Mouse (Mus musculus) liver, embryonic 18 days (tissue): ENCODE data around the gene Slc6a9. TPM values are rescaled to one million over a fixed set of nuclear protein-coding genes. Genes with fewer than 3 reads are reported as not detected.

Experiments
- polyA plus RNA-seq: library from polyadenylated mRNA; depleted of rRNA; stranded (reverse); fragments of >200 nt; gene quantifications from 2 replicates; pipeline ENCODE4 v1.2.3, GENCODE M21; 2012; rRNA removed

The Slc6a9 gene
- polyA plus RNA-seq: 19.6 and 22.8 TPM in 2 replicates

DNA sequence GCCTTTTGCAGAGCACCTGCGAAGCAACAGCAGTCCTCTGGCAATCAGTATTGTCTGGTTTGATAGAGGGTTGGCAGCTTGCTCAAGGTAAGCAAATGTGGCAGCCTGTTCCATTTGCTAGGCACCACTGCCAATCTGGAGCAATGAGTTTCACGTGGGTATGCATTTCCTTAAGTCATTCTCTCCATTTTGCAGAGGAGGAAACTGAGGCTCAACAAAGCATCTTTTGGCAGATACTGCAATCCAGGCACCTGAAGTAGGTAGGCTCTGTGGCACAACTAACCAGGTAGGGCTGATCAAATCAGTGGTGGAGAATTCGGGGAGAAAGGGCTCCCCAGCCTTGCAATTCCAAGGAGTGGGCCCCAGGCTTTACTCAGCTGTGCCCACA lies at the start of gene Slc6a9:
Gene Slc6a9, plus strand, starts transcription at position 50 of the 388 bp plus-strand sequence.

DNA sequence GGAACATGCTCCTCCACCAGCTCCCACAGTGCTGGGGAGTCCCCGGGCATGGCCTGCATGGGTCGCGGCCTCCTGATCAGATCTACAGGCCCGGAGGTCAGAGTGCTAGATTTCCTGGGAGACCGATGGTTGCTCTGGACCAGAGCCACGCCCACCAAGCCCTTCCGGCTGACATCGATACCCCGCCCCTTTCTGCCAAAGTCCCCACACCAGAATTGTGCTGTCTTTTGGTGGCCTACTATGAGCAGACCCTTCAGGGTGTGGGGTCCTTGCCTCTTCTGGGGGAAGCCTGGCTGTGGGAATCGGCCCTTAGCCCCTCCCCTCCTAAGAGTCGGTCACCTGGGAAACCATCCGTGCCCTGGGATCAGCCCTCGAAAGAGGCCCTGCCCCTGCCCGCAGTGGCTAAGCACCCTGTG lies 38.2 kb downstream of the Slc6a9 start, which contains the start of gene Ccdc24:
Gene Ccdc24, minus strand, starts transcription at position 87 of the 416 bp plus-strand sequence.

DNA sequence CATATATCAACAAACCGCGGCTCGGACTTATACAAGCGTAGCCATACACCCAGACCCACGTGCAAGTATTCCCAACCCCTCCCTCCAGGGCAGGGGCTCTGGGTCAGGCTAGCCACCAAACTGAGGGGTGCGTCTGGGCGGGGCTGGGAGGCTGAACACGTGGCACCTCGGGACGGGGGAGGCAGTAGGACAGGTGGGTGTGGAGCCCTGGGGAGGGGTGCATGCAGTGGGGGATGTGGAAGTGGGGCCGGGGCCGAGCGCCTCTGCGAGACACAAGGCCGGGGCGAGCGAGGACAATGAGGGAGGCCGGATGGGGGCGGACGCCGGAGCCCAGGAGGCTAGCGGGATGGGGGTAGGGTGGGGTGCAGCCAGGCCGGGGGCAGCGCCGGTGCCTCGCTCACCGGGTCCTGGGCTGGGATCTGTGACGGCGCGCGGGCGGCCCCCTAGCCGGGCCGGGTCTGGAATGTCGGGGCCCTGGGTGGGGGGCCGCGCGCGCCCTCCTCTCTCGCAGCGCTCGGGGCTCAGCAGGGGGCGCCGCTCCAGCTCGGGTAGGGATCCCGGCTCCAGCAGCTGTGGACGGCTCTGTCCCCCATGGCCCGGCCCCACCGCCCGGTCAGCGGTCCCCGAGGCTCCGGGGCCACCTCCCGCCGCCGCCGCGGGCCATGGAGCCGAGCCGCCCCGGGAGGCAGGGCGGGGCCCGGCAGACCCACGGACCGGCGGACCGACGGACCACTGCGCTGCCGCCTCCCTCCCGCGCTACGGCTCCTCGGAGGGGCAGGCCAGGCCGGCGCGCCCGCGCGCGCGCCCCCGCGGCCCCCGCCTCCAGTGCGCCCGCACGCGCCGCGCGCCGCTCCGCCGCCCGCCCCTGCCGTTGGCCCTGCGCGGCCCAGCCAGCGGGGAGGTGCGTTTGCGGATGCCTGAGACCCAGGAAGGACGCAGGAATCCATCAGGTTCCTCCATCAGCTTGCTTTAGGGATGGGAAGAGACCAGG lies 48.7 kb downstream of the Slc6a9 start, which contains the start of gene B4galt2:
Gene B4galt2, minus strand, starts transcription at position 787 of the 991 bp plus-strand sequence.

DNA sequence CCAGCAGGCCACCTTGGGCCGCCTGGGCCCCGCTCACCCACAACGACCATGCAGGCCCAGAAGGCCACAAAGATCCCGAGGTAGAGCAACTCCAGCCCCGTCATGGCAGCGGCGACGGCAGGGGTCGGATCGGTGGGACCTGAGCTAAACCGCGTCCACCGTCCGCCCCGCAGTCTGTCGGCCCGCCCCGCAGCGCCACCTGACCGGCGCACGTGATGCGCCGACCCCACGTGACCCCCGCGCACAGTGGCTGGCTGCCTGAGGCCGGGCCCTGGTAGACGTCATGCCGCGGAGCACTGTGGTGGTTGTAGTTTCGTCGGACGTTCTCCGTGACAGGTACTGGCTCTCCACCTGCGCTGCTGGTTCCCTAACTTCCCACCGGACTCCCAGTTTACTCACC lies 52.8 kb downstream of the Slc6a9 start, which contains the start of gene Atp6v0b:
Gene Atp6v0b, minus strand, starts transcription at position 201 of the 400 bp plus-strand sequence.

DNA sequence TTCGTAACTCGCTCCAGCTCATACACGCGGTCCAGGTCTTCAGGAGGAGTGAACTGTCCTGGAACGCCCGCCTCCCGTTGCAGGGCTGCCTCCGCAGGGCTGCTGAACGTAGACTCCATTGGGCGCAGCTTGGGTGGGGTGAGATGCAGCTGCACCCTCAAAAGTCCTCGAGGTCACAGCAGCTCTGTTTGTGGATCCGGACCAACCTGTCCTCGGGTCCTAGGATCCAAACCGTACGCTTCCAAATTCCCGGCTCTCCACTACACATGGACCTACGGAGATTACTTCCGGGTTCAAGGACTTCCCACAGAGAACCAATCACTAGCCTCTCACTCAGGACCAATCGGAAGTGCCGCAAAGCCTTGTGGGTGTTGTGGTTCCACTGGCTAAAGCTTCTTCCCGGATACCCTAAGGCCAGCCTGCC lies 57.4 kb downstream of the Slc6a9 start, which contains the start of gene Dph2:
Gene Dph2, minus strand, starts transcription at position 295 of the 424 bp plus-strand sequence.

GRCm38 (mm10) chr4:117914591-117915442 lies 80.5 kb downstream of the Slc6a9 start, which contains the start of gene Ipo13:
Gene Ipo13 (minus strand): TSS chr4:117914999.

Other genes with a start within 250 kb of the Slc6a9 start
- gene Dmap1, start 152.2 kb upstream of the Slc6a9 start, polyA plus RNA-seq: 11.5 and 12.7 TPM in 2 replicates
- gene Gm12845, start 110.1 kb upstream of the Slc6a9 start, polyA plus RNA-seq: not detected in 2 replicates
- not detected in 2 replicates for gene Klf17, start 68.9 kb upstream of the Slc6a9 start, polyA plus RNA-seq
- 0.30 TPM in 2 replicates for gene Ccdc24, start 38.1 kb downstream of the Slc6a9 start, polyA plus RNA-seq
- 1.7 and 1.9 TPM in 2 replicates for gene B4galt2, start 49.0 kb downstream of the Slc6a9 start, polyA plus RNA-seq
- 134 and 138 TPM in 2 replicates for gene Atp6v0b, start 52.8 kb downstream of the Slc6a9 start, polyA plus RNA-seq
- 4.9 and 5.1 TPM in 2 replicates for gene Dph2, start 57.5 kb downstream of the Slc6a9 start, polyA plus RNA-seq
- gene Ipo13, start 80.5 kb downstream of the Slc6a9 start, polyA plus RNA-seq: 9.6 and 10.0 TPM in 2 replicates
- gene Artn, start 95.3 kb downstream of the Slc6a9 start, polyA plus RNA-seq: 0.19 and 0.26 TPM in 2 replicates